Mouse (Mus musculus) R1 (cell line): ENCODE results near the gene Cercam.
A peak's percentile ranks its signal among the peaks of the same experiment; 100 is the strongest.

ENCODE experiments used
- DNase-seq: peaks from one replicate; pipeline ENCODE4 v3.0.0-alpha.2; 2018; ENCODE audit warnings: low read depth, low spot score

Gene Cercam

GRCm38 (mm10) chr2:29853736-29854135 lies 15.2 kb upstream of the Cercam start:
- no peak for DNase-seq

- DNase-seq, result no peak
These were observed 13.3 kb upstream of the Cercam start for GRCm38 (mm10) chr2:29855585-29856210.

GRCm38 (mm10) chr2:29856451-29857260 lies 12.3 kb upstream of the Cercam start:
- peak; percentile 23 for DNase-seq

GRCm38 (mm10) chr2:29857341-29857740 lies 11.6 kb upstream of the Cercam start:
- no peak for DNase-seq

- DNase-seq, result no peak
These were observed 11.0 kb upstream of the Cercam start for GRCm38 (mm10) chr2:29857967-29858366.

GRCm38 (mm10) chr2:29858748-29859473 lies 10.1 kb upstream of the Cercam start:
- peak; percentile 82 for DNase-seq

- DNase-seq, result no peak
These were observed 3.8 kb upstream of the Cercam start for GRCm38 (mm10) chr2:29865125-29865524.

GRCm38 (mm10) chr2:29869646-29870451 lies 885 bp downstream of the Cercam start:
- peak; percentile 66 for DNase-seq

GRCm38 (mm10) chr2:29872581-29873295 lies 3.8 kb downstream of the Cercam start:
- DNase-seq, result no peak

- DNase-seq, result no peak
These were observed 4.8 kb downstream of the Cercam start for GRCm38 (mm10) chr2:29873801-29874200.

GRCm38 (mm10) chr2:29878061-29878460 lies 9.1 kb downstream of the Cercam start:
- DNase-seq, result no peak

GRCm38 (mm10) chr2:29879191-29879590 lies 10.2 kb downstream of the Cercam start:
- DNase-seq, result no peak

- peak; percentile 64 for DNase-seq
These were observed 11.2 kb downstream of the Cercam start for GRCm38 (mm10) chr2:29879964-29880830.

GRCm38 (mm10) chr2:29886659-29887292 lies 17.8 kb downstream of the Cercam start:
- DNase-seq, result peak; percentile 23

GRCm38 (mm10) chr2:29889066-29889944 lies 20.3 kb downstream of the Cercam start, which contains the start of gene Odf2:
TSS of gene Odf2 (plus strand) at chr2:29889221.
- peak; percentile 98 for DNase-seq

GRCm38 (mm10) chr2:29889991-29890833 lies 21.2 kb downstream of the Cercam start:
- peak; percentile 96 for DNase-seq

- DNase-seq, result no peak
These were observed 22.8 kb downstream of the Cercam start for GRCm38 (mm10) chr2:29891773-29892172.
